Mouse (Mus musculus): ENCODE results near the gene Trf.

DNA sequence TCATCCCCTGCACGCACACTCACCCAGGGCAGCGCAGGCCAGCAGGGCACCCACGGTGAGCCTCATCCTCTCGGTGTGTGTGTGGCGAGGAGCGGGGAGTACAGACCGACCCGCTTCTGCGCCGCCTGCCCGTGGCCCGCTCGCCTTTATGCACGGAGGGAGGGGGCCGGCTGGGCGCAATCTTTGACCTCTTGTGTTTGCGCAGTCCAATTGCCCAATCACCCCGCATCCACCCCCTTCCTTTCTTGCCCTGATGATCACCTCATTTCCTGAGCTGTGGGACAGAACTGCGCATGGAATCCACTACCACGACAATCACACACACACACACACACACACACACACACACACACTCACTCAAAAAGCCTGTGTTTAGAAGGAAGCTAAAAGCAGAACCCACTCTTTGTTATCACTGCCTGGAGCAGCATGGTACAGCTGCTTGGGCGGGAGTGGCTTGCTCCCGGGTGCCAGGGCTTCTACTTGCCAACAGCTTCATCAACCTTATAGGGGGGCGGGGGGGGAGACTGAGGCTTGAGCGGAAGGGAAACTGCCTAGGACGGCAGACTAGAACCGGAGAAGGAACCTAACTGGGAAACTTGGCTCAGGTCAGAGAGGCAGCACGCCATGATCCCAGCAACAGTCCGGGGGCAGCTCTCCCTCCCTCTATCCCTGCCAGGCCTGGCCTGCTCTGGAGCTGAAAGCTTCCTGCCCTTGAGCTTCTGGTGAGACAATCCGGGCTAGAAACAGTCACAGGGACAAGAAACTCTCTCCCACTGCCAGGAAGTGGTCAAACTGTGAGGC, at the start of gene Trf, which contains the start of gene Gm20425:
- TF ChIP-seq CHD2 (IDR thresholded peaks at IDR 0.05; ENCODE audit: low read depth, low read length), result no peak
- TF ChIP-seq ZC3H11A (IDR thresholded peaks at IDR 0.05; ENCODE audit: borderline replicate concordance, low read depth, low read length), result no peak
- TF ChIP-seq HCFC1 (IDR thresholded peaks at IDR 0.05; ENCODE audit: borderline replicate concordance, insufficient read depth, low read length), result no peak
